Mouse (Mus musculus) right cerebral cortex, postnatal 25 days (tissue): ENCODE measurements at regions not wholly inside any gene's neighbourhood (a gene's known extent, or its start where the extent isn't known, plus 50 kb on each side); places are given as distances from the start of the nearest gene placed in this dataset.

Experiments used
- DNase-seq: peaks from one replicate; pipeline ENCODE4 v3.0.0; 2022

DNA sequence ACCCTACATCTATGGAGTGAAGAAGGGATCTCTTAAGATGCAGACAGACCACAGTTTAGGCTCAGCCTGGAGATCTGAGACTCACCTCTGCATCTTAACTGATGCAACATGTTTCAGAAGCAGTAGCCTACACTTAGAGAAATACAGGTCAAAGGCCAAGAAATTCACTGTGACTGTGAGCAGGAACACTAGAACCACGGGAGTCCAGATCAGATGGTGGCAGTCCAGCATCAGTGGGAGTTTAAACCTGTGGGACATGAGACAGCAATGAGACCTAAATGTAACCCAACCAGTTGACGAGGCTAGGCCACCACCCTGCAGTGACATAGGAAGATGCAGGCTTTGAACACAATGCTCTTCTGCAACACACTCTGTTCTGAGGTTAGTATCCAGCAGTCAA, 511.1 kb upstream of the Mgmt start:
- DNase-seq = no peak

- DNase-seq = no peak
Measured at GRCm38 (mm10) chr7:136387736-136388135, 506.7 kb upstream of the Mgmt start.

DNA sequence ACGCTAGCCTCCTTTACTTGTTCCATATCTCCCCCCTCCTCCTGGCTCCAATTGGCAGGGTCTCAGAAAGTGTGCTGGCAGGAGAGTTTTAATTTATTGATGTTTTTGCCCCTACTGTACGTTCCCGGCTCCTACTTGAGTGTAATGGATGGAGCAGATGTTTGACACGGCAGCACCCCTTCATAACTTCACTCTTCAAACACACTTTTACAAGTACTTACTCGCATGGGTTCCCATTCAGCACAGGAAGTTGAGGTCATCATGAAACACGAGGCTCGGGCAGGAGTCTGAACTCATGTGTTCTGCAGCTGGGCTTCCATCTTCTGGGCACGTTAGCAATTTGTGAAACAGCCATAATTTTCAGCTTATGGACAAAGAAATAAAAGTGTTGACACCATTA, 504.3 kb upstream of the Mgmt start:
- DNase-seq = no peak

GRCm38 (mm10) chr7:136393454-136393853, 501.0 kb upstream of the Mgmt start:
- DNase-seq = no peak

DNA sequence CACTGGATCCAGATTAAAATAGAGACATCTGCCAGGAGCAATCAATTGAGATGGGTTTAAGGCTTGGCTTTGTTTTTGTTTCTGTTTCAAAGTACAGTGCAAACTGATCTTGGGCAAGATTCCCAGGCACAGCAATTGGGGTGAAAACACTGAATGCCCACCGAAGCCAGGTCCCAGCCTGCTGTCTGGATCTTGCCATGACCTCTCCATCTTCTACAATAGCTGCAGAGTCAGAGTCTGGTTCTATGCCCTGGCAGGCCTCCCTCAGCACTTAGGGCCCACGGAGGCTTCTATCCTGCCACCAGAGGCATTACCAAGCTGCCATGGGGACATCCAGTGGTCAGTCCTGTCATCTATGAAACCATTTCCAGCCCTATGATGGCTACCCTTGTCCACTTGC, 498.6 kb upstream of the Mgmt start:
- DNase-seq = no peak

DNA sequence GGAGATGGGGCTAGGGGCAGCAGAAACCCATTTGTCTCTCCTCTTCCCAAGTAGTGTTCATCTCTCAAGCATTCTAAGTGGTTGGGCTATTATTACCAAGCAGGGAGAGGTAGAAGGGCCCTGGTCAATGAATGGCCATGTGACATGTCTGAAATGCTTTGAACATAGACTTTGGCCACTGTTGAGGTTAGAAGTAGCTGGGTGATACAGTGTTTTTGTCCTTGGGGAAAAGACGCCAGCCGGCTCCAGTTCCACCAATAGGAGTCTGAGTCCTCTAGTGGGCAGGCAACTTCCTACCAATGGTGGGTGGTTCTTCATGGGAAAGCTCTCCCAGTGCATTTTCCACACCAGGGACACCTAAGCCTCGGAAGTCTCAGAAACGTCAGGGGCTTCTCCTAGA, 497.3 kb upstream of the Mgmt start:
- DNase-seq = no peak

DNA sequence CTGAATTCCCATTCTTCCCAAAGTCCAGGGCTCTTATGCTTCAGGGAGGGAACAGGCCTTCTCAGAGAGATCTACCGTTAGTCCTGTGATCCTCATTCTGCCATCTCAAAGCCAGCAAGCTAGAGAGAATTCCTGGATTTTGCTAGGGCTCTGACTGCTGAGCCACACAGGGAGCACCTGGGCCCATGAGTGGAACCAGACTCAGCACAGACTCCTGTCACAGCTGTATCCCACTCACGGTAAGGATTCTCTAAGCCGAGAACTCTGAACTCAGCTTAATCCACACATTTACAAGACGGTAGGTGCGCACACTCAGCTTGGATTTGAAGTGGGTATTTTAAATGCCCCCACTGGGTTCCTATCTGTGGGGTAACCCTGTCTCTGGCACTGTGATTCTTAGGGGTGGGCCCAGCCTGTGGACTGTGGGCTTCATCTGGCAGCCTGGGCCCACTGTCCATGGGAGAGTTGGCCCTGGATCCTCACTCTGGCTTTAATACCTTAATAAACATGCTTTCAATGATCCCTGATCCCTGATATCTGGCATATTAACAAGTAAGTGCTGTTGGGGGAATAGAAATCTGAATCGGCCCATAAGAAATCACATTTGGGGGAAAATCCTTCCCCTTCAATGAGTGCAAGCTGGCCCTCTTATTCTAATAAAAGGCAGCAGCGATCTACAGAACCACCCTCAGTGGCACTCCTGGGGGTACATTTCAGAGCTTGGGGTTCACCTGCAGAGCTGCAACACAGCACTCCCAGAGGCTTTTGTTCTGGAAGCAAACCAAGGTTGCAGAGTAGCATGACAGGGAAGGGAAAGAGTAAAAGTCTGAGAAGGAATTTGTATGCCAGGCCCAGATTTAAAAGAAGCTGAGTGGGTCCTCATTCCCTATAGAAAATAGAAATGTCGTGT, 491.5 kb upstream of the Mgmt start:
- DNase-seq = no peak

GRCm38 (mm10) chr7:136405391-136405790, 489.0 kb upstream of the Mgmt start:
- DNase-seq = no peak

DNA sequence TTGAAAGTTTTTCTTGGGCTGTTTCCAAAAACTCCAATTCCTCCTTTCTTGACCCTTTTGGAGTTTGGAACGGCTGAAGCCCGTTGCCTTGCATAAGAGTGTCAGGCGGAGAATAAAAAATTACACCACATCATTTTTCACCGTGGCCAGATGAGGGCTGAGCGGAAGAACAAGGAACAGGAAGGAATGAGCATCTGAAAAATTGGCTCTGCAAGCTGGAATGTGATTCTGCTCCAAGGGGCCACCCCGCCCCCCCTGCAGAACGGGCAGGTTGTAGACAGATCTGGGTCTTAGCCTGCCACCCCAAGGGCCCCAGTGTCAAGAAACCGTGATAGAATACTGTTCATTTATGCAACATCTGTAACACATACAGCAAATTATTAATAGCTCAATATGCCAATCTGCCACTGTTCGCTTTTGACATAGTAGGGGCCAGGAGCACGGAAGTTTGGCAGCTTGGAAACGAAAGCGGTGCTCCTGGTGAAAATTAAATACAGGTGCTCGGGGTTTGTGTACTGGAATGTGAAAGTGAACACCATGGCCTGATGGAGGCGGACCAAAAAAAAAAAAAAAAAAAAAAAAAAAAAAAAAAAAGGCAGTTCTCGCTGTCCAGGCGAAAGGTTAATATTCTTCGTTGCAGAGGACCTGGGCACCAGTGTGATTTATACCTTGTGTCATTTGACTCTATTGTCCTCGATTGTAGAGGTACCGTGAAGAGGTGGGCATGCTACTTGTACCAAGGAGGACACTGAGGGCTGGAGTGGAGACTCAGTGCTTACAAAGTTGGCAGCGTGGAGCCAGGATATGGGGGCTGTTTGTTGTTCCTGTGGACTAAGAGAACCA, 487.9 kb upstream of the Mgmt start:
- no peak for DNase-seq

- no peak for DNase-seq
Measured at GRCm38 (mm10) chr7:136414808-136415207, 479.6 kb upstream of the Mgmt start.

- no peak for DNase-seq
Measured at GRCm38 (mm10) chr7:136417327-136417726, 477.1 kb upstream of the Mgmt start.

DNA sequence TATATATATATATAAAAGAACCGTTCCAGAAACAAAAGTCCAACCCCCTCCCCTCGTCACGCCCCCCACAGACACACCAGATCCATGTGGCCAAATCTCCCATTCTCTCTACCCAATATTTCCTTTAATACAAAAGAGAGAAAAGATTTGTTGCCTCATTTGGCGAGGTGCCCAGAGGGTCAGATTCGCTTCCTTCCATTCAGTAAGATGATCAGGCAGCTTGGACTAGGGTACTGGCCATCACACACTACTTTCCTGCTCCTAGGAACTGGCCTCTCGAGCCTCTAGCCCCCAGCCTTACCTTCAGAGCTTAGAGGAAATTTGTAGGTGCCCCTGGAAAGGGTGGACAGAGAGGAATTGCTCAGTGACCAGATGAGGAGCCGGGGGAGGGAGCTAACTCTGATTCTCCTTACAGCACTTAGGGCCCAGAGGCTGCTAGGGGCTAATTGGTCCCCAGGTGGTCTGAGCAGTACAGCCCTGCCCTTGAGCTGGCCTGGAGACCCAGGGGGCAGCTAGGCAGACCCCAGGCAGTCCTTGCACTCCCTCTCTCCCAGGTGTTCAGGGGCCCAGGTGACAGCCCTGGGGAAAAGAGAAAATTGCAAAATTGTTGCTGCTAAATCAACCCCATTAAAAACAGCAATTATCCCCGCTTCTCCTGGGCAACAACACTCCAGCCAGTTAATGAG, 470.4 kb upstream of the Mgmt start:
- no peak for DNase-seq

DNA sequence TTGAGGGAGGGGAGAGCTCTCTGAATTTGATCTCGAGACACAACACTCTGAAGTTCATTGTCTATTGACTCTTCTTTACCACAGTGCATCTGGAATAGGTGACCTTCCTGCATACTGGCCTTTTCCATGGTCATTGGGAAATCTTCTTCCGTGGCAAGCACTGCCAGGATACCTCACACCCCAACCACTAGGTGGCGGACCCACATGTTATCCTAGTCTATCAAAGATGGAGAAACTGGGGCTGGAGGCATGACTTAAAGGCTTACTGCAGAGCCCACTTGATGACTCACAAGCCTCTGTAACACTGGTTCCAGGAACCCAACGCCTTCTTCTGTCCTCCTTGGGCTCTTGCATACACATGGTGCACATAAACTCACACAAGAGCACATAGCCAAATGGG, 467.2 kb upstream of the Mgmt start:
- DNase-seq = no peak

GRCm38 (mm10) chr7:136430085-136431011, 464.1 kb upstream of the Mgmt start:
- DNase-seq = no peak

DNA sequence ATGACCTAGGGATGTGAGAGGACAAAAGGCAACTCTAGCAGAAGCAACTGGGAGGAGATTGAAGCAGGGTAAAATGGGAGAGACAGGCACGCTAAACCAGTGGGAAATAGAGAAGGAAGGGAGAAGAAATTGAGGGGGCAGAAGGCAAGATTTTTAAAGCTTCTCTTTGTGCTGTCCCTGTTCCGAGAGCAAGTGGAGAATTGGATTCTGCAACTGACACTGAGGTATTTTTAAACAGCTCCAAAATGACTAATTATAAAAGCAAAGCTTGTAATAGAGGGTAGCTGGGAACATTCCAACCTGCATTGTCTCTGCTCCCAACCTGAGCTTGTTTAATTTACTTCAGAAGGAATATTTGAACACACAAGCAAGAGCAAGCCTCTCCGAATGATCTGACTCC, 460.7 kb upstream of the Mgmt start:
- DNase-seq = no peak

GRCm38 (mm10) chr7:136434510-136434909, 459.9 kb upstream of the Mgmt start:
- no peak for DNase-seq

DNA sequence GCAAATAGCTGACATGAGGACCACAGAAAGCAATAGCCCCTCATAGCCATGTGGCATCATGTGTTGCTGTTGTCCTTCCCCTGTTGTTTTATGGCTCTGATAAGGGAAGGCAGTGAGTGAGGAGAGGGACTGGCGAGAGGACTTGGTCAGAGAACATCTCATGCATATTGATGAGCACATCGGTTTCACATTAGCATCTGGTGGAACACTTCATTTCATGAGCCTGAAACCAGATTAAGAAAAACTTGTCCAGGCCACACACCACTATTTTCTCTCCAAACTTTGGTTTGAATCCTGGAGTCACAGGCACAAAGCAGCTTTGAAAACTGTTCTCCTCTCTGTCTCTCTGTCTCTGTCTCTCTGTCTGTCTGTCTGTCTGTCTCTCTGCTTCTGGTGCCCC, 451.0 kb upstream of the Mgmt start:
- DNase-seq = no peak

DNA sequence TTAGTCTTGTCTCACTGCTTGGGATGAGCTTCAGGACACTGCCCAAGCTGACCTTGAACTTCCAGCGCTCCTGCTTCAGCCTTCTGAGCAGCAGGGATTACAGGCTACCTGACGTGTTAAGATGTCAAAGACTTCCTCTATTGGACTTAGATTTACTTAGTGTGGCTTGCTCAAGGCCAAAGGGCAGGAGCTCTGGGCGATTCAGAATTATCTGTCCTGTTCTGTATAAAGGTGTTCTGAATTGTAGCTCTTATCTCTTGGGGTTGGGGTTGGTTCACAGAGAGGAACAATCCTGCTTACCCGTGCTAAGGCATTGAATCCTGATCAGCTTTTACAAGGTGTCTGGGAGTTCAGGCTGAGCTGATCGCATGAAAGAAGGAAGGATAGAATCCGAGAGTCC, 449.3 kb upstream of the Mgmt start:
- DNase-seq = no peak

GRCm38 (mm10) chr7:136449286-136449685, 445.1 kb upstream of the Mgmt start:
- DNase-seq = no peak

DNA sequence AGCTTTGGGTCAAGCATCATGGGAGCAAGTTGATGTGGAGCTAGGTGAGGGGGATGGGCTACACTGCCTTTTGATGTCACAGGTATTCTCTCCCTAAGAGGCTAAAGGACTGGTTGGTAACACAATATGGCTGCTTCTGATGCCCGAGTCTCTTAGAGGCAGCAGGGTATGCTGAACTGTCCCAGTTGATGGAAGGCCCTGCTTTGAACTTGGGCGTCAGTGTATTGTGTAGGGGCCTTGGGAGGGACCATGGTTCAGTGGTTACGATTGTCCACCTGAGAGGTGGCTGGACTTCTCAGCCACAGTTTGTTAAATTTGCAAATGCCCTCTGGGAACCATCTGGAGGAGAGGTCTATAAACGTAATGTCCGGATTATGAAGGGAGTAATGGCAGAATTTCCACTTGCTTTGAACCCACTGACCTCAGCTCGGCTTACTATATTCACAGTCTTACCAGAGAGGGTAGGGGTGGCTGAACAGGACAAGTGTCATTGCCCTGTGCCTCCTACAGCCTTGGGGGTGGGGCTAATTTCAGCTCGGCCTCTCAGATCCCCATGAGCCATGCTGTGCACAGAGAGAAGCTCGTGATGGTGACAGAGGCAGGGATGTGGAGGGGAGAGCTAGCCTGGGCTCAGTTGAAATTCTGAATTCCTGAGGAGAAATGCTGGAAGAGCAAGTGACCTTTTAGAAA, 442.6 kb upstream of the Mgmt start:
- no peak for DNase-seq

DNA sequence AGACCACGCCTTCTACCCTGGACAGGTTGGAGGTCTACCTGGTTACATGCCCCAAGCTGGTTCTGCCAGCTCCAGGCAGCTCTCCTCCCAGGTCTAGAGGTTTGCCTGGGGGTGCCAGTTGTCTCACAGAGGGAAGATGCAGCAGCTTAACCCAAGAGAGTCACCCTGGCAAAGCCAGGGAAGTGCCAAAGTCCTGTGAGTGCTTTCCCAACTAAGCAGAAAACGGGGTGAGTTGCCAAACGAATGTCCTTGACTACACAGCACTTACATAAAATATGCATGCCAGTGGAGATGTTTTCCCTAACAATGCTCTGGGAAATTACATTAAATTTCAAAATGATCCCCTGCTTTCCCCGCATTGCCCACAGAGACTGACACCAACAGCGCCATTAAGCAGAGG, 441.9 kb upstream of the Mgmt start:
- no peak for DNase-seq

DNA sequence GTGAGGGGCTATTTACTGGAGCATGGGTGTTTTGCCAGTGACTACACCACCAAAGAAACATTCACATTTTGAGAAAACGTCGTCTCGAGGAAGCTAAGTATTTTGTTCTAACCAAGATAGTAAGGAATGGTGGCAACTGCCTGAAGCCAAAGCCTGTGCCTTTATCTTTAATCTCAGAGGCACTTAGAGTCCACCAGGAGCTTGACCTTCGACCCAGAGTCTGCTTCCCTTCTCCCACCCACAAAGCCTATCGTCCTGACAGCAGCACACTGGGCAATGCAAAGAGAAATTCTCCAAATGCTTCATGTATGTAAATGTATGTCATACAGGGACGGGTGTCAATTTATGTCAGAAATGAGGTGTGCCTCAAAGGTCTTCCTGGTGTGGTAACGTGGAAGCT, 437.2 kb upstream of the Mgmt start:
- no peak for DNase-seq
